Mouse (Mus musculus): ENCODE measurements around the gene Tnfrsf18. TPM values are rescaled to one million over a fixed set of nuclear protein-coding genes. Genes with fewer than 3 reads are reported as not detected.
A peak's percentile ranks its signal among the peaks of the same experiment; 100 is the strongest.

Tnfrsf18 gene
- total RNA-seq, 2 experiments from 2014 or later, result not detected

- peak overlapping the region; percentile 46 for H3K4me3 ChIP-seq
- DNase-seq, result peak; percentile 18
- intact Hi-C loops (cut with DNase I), result loop anchor here (5.0 kb wide), 1 partner anchor 67 kb away; no protein-coding TSS in a partner anchor
These were observed 8.9 kb downstream of the Tnfrsf18 start for GRCm38 (mm10) chr4:156034901-156035300.

GRCm38 (mm10) chr4:156044754-156045153, 18.8 kb downstream of the Tnfrsf18 start:
- no peak for DNase-seq
- intact Hi-C loops (cut with DNase I), result no loop called here
- no peak overlapping the region for H3K4me3 ChIP-seq
- TF ChIP-seq CTCF (IDR thresholded peaks at IDR 0.05), result no peak
- no peak overlapping the region for H3K27ac ChIP-seq

More at GRCm38 (mm10) chr4:156034901-156035300, 8.9 kb downstream of the Tnfrsf18 start:
- no peak for TF ChIP-seq CTCF (IDR thresholded peaks at IDR 0.05)
- no peak overlapping the region for H3K27ac ChIP-seq

DNA sequence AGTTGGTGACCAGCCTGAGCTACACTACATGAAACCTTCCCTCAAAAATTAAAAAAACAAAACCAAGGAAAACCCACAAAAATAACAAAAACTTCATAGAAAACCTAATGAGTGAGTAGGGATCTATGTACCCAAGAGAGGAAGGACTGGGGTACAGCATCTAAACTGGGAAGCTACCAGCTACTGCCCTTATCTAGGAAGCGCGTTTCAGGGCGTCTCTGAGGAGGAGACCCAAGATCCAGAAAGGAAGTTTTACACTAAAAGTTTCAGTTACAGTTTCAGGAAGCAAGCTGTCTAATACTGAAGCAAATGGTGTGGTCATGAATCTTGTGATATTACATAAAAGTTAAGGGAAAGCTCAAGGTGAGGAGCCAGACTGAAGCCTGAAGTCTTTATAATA, 23.8 kb downstream of the Tnfrsf18 start:
- no peak for TF ChIP-seq CTCF (IDR thresholded peaks at IDR 0.05)
- DNase-seq, result no peak
- H3K27ac ChIP-seq, result no peak overlapping the region
- intact Hi-C loops (cut with DNase I), result no loop called here
- no peak overlapping the region for H3K4me3 ChIP-seq

DNA sequence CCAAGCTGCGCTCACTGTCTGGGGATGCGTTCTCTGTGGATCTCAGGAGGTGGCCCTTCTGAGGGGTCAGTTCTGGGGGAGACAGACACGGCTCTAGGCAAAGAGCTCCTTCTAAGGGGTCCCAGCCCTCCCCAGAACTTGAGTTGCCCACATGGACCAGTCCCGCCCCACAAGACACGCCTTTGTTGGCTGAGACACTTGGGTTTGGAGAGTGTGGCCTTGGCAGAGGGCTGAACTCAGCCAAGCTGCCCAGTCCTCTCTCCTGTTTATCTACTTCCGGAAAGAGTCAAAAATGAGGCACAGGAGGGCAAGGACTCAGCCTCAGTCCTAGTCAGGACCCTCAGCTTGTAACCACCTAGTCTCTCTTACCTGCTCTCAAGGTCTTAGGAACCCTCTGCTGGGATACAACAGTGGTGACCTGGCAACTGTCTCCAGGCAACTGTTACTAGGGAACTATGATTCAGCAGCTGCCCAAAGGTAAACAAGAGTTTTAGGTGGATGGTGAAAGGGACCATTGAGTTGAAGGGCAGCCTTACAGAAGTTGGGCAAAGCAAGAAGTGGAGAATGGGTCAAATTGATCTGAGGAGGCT, 24.5 kb downstream of the Tnfrsf18 start:
- no peak for TF ChIP-seq CTCF (IDR thresholded peaks at IDR 0.05)
- DNase-seq, result no peak
- intact Hi-C loops (cut with DNase I), result no loop called here
- Histone ChIP-seq H3K27ac (no peak overlapping the region), H3K4me3 (no peak overlapping the region)

- Histone ChIP-seq H3K4me3 (no peak overlapping the region), H3K27ac (no peak overlapping the region)
- intact Hi-C loops (cut with DNase I), result no loop called here
- TF ChIP-seq CTCF (IDR thresholded peaks at IDR 0.05), result no peak
- DNase-seq, result no peak
These were observed 27.1 kb downstream of the Tnfrsf18 start for GRCm38 (mm10) chr4:156053113-156053512.

GRCm38 (mm10) chr4:156054130-156054529, 28.2 kb downstream of the Tnfrsf18 start:
- no peak overlapping the region for H3K27ac ChIP-seq
- H3K4me3 ChIP-seq, result no peak overlapping the region
- intact Hi-C loops (cut with DNase I), result no loop called here
- no peak for TF ChIP-seq CTCF (IDR thresholded peaks at IDR 0.05)
- DNase-seq, result no peak

- intact Hi-C loops (cut with DNase I), result no loop called here
- TF ChIP-seq CTCF (IDR thresholded peaks at IDR 0.05), result no peak
- no peak overlapping the region for H3K27ac ChIP-seq
- H3K4me3 ChIP-seq, result no peak overlapping the region
- DNase-seq, result no peak
These were observed 28.6 kb downstream of the Tnfrsf18 start for GRCm38 (mm10) chr4:156054606-156055005.

DNA sequence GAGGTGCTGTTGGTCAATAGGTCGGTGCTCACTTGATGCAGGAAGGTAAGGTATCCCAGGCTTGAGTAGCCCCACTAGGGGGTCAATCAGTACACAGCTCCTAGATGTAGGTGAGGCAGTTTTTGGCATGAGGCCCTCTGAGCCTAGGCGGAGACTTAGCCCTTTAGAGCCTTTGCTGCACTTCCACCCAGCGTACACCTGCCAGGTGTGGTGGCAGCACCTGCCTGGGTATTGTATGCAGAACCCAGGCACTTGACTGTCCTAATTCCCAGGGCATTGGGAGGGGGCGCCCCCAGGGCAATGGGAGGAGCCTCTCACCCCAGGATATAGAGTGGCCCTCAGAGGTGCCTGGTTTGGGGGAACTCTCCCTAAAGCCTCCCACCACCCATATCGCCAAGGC, 29.2 kb downstream of the Tnfrsf18 start:
- no peak overlapping the region for H3K4me3 ChIP-seq
- intact Hi-C loops (cut with DNase I), result no loop called here
- TF ChIP-seq CTCF (IDR thresholded peaks at IDR 0.05), result no peak
- no peak overlapping the region for H3K27ac ChIP-seq
- no peak for DNase-seq

- TF ChIP-seq CTCF (IDR thresholded peaks at IDR 0.05), result no peak
- DNase-seq, result no peak
- no peak overlapping the region for H3K4me3 ChIP-seq
- no peak overlapping the region for H3K27ac ChIP-seq
- intact Hi-C loops (cut with DNase I), result no loop called here
These were observed 31.7 kb downstream of the Tnfrsf18 start for GRCm38 (mm10) chr4:156057702-156058101.

GRCm38 (mm10) chr4:156058826-156059225, 32.9 kb downstream of the Tnfrsf18 start:
- TF ChIP-seq CTCF (IDR thresholded peaks at IDR 0.05), result no peak
- Histone ChIP-seq H3K4me3 (no peak overlapping the region), H3K27ac (no peak overlapping the region)
- intact Hi-C loops (cut with DNase I), result no loop called here
- DNase-seq, result no peak

DNA sequence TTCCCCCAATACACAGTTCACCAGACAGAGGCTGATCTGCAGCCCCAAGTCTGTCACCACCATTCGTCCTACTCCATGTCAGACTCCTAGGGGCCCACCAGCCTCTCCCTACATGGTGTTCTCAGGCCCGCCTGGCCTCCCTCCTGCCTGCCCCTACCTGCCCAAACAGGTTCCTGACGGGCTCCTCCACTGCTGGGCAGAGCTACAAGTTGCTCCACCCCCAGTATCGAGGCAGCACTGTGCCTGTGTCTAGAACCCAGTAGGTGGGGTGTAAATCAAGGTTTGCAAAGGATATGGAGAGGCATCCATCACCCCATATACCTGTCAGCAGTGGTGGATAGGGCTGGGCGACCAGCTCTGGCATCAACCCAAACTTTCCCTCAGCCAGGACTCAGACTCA, 33.3 kb downstream of the Tnfrsf18 start, which contains the start of gene Ttll10:
Gene Ttll10, minus strand, starts transcription at position 154 of the 400 bp plus-strand sequence.
- Histone ChIP-seq H3K4me3 (no peak within 1 kb of the TSS), H3K27ac (no peak within 1 kb of the TSS)
- intact Hi-C loops (cut with DNase I), result no loop called here

GRCm38 (mm10) chr4:156059713-156060112, 33.7 kb downstream of the Tnfrsf18 start:
- no peak overlapping the region for H3K27ac ChIP-seq
- intact Hi-C loops (cut with DNase I), result no loop called here

More for the DNA sequence above, 33.3 kb downstream of the Tnfrsf18 start, which contains the start of gene Ttll10:
- DNase-seq, result no peak
- no peak for TF ChIP-seq CTCF (IDR thresholded peaks at IDR 0.05)

GRCm38 (mm10) chr4:156063861-156064509, 38.0 kb downstream of the Tnfrsf18 start:
- DNase-seq, result no peak
- intact Hi-C loops (cut with DNase I), result no loop called here
- Histone ChIP-seq H3K27ac (no peak overlapping the region), H3K4me3 (no peak overlapping the region)
- TF ChIP-seq CTCF (IDR thresholded peaks at IDR 0.05), result no peak

More at GRCm38 (mm10) chr4:156059713-156060112, 33.7 kb downstream of the Tnfrsf18 start:
- H3K4me3 ChIP-seq, result no peak overlapping the region
- TF ChIP-seq CTCF (IDR thresholded peaks at IDR 0.05), result no peak
- no peak for DNase-seq

DNA sequence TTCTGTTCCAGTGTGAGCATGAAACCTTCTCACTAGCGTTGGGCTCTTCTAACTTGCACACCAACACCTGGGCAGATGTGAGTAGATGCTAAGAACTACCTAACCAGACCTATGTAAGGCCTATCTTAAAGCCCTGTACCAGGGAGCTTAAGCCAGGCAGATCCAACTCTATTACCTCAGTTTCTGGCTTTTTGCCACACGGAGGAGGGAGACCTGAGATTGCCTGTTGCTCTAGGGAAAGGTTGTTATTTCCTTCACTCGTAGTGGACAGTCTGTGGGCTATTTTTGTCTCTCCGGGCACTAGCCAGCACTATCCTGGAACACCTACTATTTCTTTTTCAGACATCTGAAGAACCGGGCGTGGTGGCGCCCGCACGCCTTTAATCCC, 38.5 kb downstream of the Tnfrsf18 start:
- Histone ChIP-seq H3K27ac (no peak overlapping the region), H3K4me3 (no peak overlapping the region)
- intact Hi-C loops (cut with DNase I), result no loop called here
- no peak for TF ChIP-seq CTCF (IDR thresholded peaks at IDR 0.05)
- DNase-seq, result peak; percentile 34

Data from gastrocnemius, adult 2 months (tissue).